Mouse (Mus musculus) right cerebral cortex, postnatal 10 days (tissue): ENCODE measurements around the gene Usp46.
"Not testable (repeated sequence)": the region's sequence is repeated elsewhere in the genome, so short reads cannot be mapped to it uniquely, and the experiment has no call there.

ENCODE experiments used
- DNase-seq, 2 experiments: peaks; one replicate each; pipeline ENCODE4 v3.0.0; 2021; ENCODE audit warnings: low spot score in 2 of 2

The Usp46 gene

DNA sequence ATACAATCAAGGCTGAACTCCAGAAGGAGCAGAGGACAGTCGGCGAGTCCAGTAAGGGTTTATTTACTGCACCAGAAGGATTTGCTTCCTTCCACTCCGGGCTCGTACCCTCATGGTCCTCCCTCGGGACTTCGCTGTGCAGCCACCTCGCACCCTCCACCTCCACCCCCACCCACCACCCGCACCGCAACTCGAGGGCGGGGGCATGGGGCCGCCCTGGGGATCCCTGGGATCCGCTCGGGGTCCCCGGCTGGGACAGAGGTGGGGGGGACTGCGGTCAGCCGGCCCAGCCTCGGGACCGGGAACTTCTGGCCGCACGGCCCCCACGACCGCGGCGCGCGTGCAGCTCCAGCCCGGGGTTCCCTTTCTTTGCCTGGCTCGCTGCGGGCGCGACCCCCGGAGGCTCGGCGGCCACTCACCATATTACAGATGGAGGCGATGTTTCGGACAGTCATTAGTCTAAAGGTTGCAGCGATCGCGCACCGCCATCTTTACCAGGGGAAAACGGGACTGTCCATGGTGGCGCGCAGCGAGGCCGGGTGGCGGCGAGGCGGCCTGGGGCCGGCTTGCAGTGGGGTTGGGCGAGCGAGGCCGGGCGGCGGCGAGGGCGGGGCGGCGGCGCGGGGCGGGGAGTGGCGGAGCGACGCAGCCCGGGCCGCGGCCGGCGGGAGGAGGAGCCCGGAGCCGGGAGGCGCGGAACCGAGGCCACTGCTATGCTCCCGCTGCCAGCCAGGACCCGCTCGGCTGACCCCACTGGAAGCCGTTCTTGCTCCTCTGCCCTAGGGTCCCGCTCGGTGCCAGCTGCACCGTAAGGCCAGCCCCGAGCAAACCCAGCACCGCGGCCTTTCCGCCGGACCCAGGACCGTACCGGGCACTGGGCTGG is at the start of gene Usp46:
TSS of gene Usp46 (minus strand) at position 601 of the 883 bp plus-strand sequence.
- peak; percentile 83 to 86 for DNase-seq

GRCm38 (mm10) chr5:74113961-74114689 is 45.9 kb upstream of the Usp46 start:
- peak in 1 of 2 experiments; percentile 34 for DNase-seq

- DNase-seq: no peak
These were observed 37.2 kb upstream of the Usp46 start for GRCm38 (mm10) chr5:74105445-74105844.

- DNase-seq: no peak
These were observed 33.5 kb upstream of the Usp46 start for GRCm38 (mm10) chr5:74101761-74102160.

GRCm38 (mm10) chr5:74099046-74099445 is 30.8 kb upstream of the Usp46 start:
- DNase-seq: no peak

GRCm38 (mm10) chr5:74097854-74098220 is 29.6 kb upstream of the Usp46 start:
- no peak for DNase-seq

DNA sequence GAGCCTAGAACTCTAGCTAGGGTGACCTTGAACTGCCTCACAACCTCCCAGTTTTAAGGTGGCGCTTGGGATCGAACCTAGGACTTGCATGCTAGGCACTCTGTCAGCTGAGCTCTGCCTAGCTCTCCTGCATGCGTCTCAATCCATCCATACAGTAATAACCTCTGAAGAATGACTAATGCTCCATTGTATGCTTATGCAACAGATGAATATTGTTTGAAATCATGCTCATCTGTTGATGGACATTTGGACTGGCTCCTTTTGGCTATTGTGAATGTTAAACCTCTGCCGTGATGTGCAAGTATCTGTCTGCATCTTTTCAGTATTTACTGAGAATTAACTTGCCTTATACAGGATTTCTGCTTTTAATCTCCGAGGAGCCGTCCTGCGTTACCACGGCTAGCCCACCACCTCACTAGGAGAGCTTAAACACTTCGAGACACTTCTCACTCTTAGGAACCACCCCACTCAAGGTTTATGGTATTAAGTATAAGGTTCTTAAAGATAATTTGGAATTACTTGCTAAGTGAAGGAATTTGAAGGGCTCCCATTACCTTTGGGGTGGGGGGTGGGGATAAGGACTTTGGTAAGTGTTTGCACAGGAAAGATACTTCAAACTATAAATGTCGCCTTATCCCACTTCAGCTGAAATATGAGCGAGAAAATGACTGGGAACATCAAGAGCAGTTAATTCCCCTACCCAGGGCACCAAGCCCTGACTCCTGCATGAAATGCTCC is 29.1 kb upstream of the Usp46 start:
- DNase-seq: no peak

DNA sequence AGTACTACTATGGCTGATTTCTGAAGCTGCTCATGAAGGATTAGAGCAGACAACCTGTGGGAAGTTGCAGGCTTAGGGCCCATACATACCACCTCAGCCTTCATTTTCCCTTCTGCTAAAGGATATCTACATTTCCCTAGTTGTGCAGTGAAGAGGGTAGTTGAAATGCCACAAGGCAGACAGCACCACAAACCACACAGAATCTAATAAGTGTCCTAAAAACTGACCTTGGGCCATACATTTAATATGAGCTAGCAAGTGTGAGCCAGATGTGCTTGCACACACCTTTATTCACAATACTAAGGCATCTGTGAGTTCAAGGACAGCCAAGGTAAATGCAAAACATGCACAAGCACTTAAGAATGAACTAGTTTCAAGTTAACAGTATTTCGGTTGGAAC is 27.8 kb upstream of the Usp46 start:
- DNase-seq: no peak

- no peak for DNase-seq
These were observed 27.4 kb upstream of the Usp46 start for GRCm38 (mm10) chr5:74095611-74096010.

- DNase-seq: no peak
These were observed 26.7 kb upstream of the Usp46 start for GRCm38 (mm10) chr5:74094841-74095437.

DNA sequence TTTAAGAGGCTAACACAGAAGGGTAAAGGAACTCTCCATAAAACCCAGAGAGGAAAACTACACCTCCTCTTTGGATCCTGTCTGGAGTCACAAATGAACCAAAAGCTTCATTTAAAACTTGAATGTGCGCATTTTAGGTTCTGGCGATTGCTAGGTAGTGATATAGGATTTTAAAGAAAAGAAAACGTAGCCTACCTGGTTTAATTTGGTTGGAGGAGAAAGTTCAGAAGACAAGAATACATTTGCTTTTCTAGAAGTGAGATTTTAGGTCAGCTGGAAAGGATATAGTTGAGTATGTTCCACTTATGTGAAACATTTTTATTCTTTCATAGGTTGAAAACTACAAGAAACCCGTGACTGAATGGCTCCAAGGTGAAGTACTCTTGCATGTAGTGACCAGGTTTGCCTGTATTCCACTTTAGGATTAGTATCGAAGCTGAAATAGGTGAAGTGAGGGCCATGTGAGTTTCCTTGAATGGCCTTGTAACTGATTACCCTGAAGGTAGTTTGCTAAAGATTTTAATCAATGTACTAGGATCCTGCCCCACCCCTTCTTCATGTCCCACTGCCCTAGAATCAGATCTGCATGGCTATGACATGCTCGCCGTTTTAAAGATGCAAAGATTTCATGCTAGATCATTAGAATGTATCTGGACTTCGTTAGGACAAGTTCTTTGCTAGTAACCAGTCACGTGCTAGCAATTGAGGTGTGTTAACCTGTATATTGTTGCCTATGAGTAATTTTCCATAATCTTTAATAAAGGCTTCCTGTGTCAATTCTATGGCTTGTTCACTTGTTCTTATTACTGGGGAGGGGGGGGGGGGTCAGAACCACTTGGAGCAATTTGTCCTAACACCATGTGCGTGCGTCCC is 25.6 kb upstream of the Usp46 start:
- DNase-seq: no peak

DNA sequence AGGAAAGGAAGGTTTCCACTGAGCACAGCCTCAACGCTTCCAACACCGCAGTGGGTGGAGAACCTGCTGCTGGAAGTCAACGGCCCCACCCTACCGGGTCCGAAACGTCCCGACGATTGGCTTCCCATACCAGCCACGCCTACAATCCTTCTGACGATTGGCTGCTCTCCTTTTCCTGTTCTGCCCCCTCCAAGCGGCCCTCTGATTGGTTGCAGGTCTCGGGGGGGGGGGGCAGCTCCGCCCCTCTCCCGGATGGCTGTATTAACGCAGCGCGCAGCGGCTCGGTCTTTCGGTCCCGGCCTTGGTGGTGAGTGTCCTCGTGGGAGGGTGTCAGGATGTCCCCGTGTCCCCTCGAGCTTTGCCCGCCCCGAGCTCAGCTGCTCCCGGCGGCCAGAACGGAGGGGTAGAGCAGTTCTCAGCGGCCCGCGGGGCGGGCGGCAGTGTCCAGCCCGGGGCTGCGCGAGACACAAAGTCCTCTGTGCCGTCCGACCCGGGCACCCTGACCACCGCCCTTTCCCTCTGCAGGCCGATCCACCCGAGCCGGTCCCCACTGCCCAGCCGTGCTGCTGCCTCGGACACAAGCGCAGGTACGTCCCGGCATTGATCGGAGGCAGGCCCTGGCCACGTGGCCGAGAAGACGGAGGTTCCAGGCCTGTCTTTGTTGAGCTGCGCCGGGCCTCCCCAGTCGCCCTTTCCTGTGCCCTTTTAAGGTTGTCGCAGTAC is 24.8 kb upstream of the Usp46 start:
- DNase-seq: peak; percentile 96 to 98

GRCm38 (mm10) chr5:74092481-74092832 is 24.2 kb upstream of the Usp46 start:
- no peak for DNase-seq

- no peak for DNase-seq
These were observed 21.4 kb upstream of the Usp46 start for GRCm38 (mm10) chr5:74089643-74090042.

DNA sequence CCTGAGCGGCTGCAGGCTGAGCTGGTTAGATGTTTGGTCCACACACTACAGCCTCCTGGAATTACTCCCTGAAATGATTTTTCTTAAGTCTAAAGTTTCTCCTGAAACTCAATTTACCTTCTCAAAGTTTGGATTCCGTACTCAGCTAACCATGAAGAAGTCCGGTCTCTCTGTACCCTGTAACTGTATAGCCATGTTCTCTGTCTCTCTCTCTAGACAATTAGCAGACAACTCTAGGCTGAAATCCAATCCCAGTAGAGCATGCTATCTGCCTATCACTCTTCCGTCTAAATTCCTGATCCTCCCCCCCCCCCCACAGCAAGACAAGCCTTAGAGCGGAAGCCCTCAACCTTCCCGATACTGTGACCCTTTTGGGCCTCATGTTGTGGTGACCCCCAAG is 13.5 kb upstream of the Usp46 start:
- no peak for DNase-seq

- DNase-seq: no peak
These were observed 10.8 kb upstream of the Usp46 start for GRCm38 (mm10) chr5:74078861-74079615.

DNA sequence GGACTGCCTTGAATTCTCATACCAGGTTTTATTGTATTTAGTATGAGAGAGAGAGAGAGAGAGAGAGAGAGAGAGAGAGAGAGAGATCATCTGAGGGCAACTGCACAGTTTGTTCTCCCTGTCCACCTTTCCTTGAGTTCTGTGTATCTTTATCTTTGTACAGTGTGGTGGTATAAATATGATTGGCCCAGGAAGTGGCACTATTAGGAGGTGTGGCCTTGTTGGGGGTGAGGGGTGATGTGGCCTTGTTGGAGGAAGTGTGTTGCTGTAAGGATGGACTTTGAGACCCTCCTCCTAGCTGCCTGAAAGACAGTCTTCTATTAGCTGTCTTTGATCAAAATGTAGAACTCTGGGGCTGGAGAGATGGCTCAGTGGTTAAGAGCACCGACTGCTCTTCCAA is 10.2 kb upstream of the Usp46 start:
- DNase-seq: no peak

DNA sequence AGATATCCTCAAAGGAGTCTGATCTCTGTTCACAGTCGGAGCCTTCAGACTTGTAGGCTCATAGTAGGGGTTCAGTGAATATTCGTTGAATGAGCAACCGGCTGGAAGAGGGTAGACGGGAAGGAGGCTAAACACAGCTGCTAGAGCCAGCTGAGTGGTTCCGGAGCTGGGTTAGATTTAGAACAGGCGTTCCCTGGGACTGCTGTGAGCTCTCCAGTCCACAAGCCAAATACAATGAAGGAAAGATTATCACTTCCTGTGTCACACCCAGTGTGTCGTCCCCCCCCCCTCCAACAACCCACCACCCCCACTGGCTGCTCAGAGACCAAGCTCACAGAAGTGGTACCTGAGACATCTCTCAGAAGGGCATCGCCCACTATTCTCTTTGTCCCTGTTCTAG is 9.7 kb upstream of the Usp46 start:
- no peak for DNase-seq

DNA sequence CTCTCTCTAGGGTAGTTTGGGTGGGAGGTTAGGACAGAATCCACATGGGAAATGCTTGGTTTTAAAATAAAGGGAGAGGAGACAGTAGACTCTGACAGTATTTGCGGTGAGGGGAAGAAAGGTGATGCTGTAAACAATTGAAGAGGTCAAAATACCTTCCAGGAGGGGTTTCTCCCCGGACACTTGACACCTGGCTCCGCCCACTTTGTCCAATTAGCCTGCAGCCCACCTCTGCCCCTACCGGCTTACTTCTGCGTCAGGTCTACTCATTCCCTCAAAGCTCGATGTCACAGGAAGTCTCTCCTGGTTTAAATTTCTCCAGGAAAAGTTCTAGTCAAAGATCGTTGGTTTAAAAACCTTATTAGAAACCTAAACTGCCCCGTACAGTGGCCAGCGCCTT is 8.5 kb upstream of the Usp46 start:
- DNase-seq: no peak

DNA sequence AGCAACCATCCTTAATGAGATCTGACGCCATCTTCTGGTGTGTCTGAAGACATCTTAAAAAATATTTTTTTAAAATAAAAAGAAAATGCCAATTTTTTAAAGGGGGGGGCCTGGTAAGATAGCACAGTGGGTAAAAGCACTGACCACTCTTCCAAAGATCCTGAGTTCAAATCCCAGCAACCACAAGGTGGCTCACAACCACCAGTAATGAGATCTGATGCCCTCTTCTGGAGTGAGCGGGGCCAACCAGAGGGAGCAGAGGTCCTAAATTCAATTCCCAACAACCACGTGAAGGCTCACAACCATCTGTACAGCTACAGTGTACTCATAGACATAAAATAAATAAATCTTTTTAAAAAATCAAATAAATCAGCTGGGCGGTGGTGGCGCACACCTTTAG is 2.3 kb upstream of the Usp46 start:
- not testable (repeated sequence) for DNase-seq
